Mouse (Mus musculus) lung, embryonic 14.5 days (tissue): ENCODE results near the gene Elp5. TPM values are rescaled to one million over a fixed set of nuclear protein-coding genes. Genes with fewer than 3 reads are reported as not detected.

Source experiments
- ATAC-seq: fragments of 200-750 bp; cut with Nextera tagmentation; 2 replicates; pipeline ENCODE4 v1.8.0; 2017; ENCODE audit warnings: mild to moderate bottlenecking, moderate TSS enrichment, moderate library complexity; ENCODE audit not compliant: insufficient read depth
- DNase-seq: peaks from one replicate; pipeline ENCODE4 v3.0.0-alpha.2; 2015
- H3K27ac ChIP-seq: fragments of 300-500 bp; sonication (generic); 2 replicates; pipeline ENCODE4 v1.5.1; 2014; ENCODE audit warnings: low read depth, mild to moderate bottlenecking, moderate library complexity
- H3K27me3 ChIP-seq: fragments of 300-500 bp; sonication (generic); 2 replicates; pipeline ENCODE4 v1.6.1; 2014; ENCODE audit warnings: low read length, control low read depth; ENCODE audit not compliant: insufficient read depth
- H3K36me3 ChIP-seq: fragments of 300-500 bp; sonication (generic); 2 replicates; pipeline ENCODE4 v1.6.1; 2014; ENCODE audit warnings: control low read depth; ENCODE audit not compliant: insufficient read depth
- H3K4me1 ChIP-seq: fragments of 300-500 bp; sonication (generic); 2 replicates; pipeline ENCODE4 v1.6.1; 2014; ENCODE audit warnings: antibody characterized with exemption, control low read depth; ENCODE audit not compliant: insufficient read depth
- H3K4me2 ChIP-seq: fragments of 300-500 bp; sonication (generic); 2 replicates; pipeline ENCODE4 v1.6.1; 2014; ENCODE audit warnings: mild to moderate bottlenecking
- H3K4me3 ChIP-seq: fragments of 300-500 bp; sonication (generic); 2 replicates; pipeline ENCODE4 v1.5.1; 2014; ENCODE audit warnings: low read depth, low read length
- H3K9ac ChIP-seq: fragments of 300-500 bp; sonication (generic); 2 replicates; pipeline ENCODE4 v1.6.1; 2014
- H3K9me3 ChIP-seq: fragments of 300-500 bp; sonication (generic); 2 replicates; pipeline ENCODE4 v1.6.1; 2016; ENCODE audit warnings: low read depth, low read length, control low read depth
- CTCF ChIP-seq: IDR thresholded peaks from 2 replicates; pipeline ENCODE4 v1.5.1; 2016; ENCODE audit warnings: antibody characterized with exemption, low read depth
- WGBS: fragments of 180-500 bp; shearing (Covaris S2); extraction: QIAGEN DNeasy Blood & Tissue Kit; methylation state at CpG from one replicate; pipeline ENCODE4 v1.1.7; 2014; 5-methylcytosine and 5-hydroxymethylcytosine counted together
- polyA plus RNA-seq: library from polyadenylated mRNA; unstranded; fragments of >200 nt; fragmentation: Nextera tagmentation; extraction: Ambion mirVana; gene quantifications from 2 replicates; pipeline ENCODE4 v1.2.1, GENCODE M21; 2014

Gene Elp5
- polyA plus RNA-seq, 1 experiment from 2014 or later = 113 TPM

DNA sequence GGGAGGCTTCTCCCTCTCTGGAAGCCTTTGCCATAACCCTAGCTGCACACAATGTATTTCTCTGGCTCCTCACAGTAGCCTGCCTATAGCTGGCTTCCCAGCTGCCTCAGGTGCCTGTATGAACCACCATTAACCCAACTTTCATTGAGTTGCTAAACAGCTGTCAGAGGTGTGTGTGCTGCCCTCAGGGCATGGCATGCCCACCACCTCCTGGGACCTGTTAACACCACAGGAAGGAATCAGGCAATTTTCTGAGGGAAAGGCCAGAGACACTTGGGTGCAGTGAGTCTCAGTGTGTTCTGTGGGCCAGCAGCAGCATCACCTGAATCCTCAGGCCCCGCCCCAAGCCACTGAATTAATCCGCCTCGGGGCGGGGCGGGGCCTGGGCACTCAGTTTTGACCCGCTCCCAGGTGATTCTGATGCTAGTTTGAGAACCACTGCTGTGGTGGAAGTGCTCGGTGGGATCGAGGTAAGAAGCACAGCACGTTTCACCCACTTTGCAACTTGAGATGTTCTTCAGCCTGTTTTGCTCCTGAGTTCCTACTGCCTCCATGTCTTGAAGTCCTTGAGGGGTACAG, 43.8 kb downstream of the Elp5 start:
- H3K4me3 ChIP-seq = no peak overlapping the region
- DNase-seq (no peak), ATAC-seq (no peak)
- no peak overlapping the region for H3K27ac ChIP-seq
- WGBS = 26% methylated on average over 9 of the region's 9 CpGs
- H3K36me3 ChIP-seq = peaks cover 12% of the 10 kb centered on the region; the same call in 1 of the 2 replicates
- H3K4me2 ChIP-seq = no peak overlapping the region
- H3K9me3 ChIP-seq = no peaks in the 10 kb centered on the region
- H3K4me1 ChIP-seq = peaks cover 6% of the 10 kb centered on the region; the same call in 1 of the 2 replicates
- H3K27me3 ChIP-seq = peaks cover 28% of the 10 kb centered on the region
- H3K9ac ChIP-seq = no peak overlapping the region
- TF ChIP-seq CTCF = no peak

DNA sequence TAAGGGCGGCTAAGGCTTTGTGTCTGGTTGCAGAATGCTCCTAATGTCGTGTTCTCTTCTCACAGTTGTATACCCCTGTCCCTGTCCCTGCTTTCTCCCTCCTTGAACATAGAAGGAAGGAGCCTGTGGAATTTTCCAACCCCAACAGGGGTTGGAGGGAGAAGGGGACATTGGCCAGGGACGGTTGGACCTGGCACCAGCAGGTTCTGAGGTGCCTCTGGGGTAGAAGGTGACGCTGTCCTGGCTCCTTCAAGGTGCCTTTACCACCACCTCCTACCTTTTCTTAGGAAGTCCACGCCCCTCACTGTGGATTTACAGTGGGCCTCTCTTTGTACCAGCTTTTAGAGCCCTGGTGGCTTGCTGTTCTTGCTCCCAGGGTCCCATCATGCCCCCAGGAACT, 44.5 kb downstream of the Elp5 start:
- 73% methylated on average over 5 of the region's 5 CpGs for WGBS
- H3K9ac ChIP-seq = no peak overlapping the region
- no peak overlapping the region for H3K4me2 ChIP-seq
- peaks cover 28% of the 10 kb centered on the region for H3K27me3 ChIP-seq
- no peak for DNase-seq
- no peak overlapping the region for H3K27ac ChIP-seq
- no peaks in the 10 kb centered on the region for H3K9me3 ChIP-seq
- TF ChIP-seq CTCF = no peak
- no peak overlapping the region for H3K4me3 ChIP-seq
- H3K36me3 ChIP-seq = peaks cover 9% of the 10 kb centered on the region; the same call in 1 of the 2 replicates
- H3K4me1 ChIP-seq = peaks cover 6% of the 10 kb centered on the region; the same call in 1 of the 2 replicates
- ATAC-seq = no peak

DNA sequence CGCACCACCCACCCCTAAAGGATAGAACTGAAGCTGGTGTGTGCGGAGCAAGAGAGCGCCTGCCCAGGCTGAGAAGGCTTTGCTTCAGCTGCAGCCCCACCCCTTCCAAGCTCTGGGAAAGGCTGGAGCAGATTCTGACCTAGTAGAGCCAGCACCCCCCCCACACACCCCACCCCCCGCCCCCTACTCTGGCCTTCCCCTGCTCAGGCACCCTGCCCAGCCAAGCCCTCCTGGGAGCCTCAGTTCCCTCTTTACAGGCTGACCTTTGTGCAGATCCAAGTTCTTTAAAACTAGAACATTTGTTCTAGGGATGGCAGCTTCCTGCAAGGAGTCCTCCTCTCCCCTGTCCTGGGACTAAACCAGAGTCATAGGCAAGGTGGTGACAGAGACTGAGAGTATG, 44.9 kb downstream of the Elp5 start:
- 28% methylated on average over 4 of the region's 4 CpGs for WGBS
- Histone ChIP-seq H3K4me3 (no peak overlapping the region), H3K9ac (no peak overlapping the region), H3K9me3 (no peaks in the 10 kb centered on the region), H3K36me3 (0 out of 2 replicates have a peak, but pooled peaks cover 5% of the 10 kb centered on the region), H3K4me2 (peak overlapping the region; percentile 99; the same call in 1 of the 2 replicates), H3K4me1 (peaks cover 6% of the 10 kb centered on the region; the same call in 1 of the 2 replicates), H3K27me3 (peaks cover 28% of the 10 kb centered on the region), H3K27ac (no peak overlapping the region)
- no peak for TF ChIP-seq CTCF
- ATAC-seq (no peak), DNase-seq (no peak)

DNA sequence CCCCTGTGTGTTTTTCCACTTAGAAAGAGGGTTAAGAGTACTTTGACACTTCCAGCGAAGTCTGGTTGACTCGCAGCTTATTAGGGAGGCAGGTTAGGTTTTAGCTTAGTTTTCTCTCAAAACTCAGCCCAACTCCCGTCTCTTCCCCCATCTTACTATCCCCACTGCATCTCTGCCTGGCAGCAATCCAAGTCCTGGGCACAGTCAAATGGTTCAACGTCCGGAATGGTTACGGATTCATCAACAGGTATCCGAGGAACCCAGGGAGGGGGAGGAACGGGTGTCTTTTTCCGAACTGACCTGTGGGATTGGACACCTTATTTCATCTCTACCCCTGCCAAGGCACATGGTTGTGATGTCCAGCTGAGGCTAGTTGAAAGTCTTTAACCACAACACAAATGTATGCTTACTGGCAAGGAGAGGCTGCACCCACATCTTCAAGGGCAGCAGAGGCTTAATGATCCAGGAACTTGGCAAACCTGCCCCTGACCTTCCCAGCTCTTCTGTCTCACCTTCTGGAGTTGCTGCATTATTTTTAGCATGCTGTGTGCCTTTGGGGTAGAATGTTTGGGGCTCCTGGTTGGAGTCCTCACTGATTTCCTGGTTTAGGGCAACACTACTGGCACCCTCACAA, 45.5 kb downstream of the Elp5 start:
- TF ChIP-seq CTCF = no peak
- Histone ChIP-seq H3K27me3 (peaks cover 28% of the 10 kb centered on the region), H3K9ac (no peak overlapping the region), H3K9me3 (no peaks in the 10 kb centered on the region), H3K27ac (no peak overlapping the region), H3K4me2 (peak overlapping the region; percentile 99), H3K36me3 (0 out of 2 replicates have a peak, but pooled peaks cover under 1% of the 10 kb centered on the region), H3K4me3 (peak overlapping the region; percentile 54; the same call in 1 of the 2 replicates), H3K4me1 (peaks cover 6% of the 10 kb centered on the region; the same call in 1 of the 2 replicates)
- WGBS = 33% methylated on average over 9 of the region's 9 CpGs
- ATAC-seq = no peak
- DNase-seq = no peak

- Histone ChIP-seq H3K4me3 (peak overlapping the region; percentile 54), H3K9ac (peak overlapping the region; percentile 58), H3K4me2 (peak overlapping the region; percentile 99), H3K27me3 (peaks cover 28% of the 10 kb centered on the region), H3K9me3 (no peaks in the 10 kb centered on the region), H3K27ac (no peak overlapping the region), H3K4me1 (peaks cover 6% of the 10 kb centered on the region; the same call in 1 of the 2 replicates), H3K36me3 (no peaks in the 10 kb centered on the region)
- TF ChIP-seq CTCF = no peak
- DNase-seq = peak; percentile 39
- WGBS = 1% methylated on average over 30 of the region's 30 CpGs
- ATAC-seq = no peak
Measured at GRCm38 (mm10) chr11:69936156-69936555, 46.2 kb downstream of the Elp5 start.

DNA sequence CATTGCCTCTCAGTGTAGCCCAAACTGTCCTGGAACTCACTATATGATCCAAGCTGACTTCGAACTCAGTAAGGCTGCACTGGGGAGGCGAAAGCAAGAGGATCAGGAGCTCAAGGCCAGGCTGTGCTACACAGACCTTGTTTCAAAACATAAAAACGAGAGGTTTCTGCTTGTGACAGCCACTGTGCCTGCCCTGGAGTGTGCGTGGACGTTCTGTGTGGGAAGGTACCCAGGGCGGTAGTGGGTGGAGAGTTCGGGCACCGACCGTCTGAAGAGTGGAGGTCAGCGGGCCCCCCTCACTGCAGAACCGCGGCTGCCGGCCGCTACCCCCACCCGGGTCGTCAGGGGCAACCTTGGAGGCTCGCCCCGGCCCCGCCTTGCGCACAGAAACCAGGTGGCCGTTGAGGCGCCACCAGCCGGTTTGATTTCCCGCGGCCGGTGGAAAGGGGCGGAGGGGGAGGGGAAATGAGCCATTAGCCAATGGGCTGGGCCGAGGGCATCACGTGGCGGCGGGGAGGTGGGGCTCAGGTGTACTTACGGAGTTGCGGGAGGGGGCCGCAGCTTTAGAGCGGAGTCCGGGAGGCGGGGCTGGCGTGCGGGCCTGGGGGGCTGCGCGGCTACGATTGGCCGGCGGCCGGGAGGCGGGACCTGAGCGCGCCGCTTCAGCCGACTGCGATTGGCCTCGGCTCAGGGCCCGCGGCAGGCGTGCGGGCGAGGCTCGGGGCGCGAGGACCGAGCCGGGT, 47.0 kb downstream of the Elp5 start, which contains the start of gene Ybx2:
Gene Ybx2, plus strand, starts transcription at position 660 of the 743 bp plus-strand sequence.
- DNase-seq (peak; percentile 88), ATAC-seq (peak; percentile 79)
- Histone ChIP-seq H3K9ac (peak within 1 kb of the TSS; percentile 58), H3K27ac (peak within 1 kb of the TSS; percentile 24; the same call in 1 of the 2 replicates), H3K4me3 (peak within 1 kb of the TSS; percentile 54), H3K4me2 (peak within 1 kb of the TSS; percentile 99), H3K9me3 (no peaks in the 10 kb centered on the region), H3K4me1 (peaks cover 6% of the 10 kb centered on the region; the same call in 1 of the 2 replicates), H3K27me3 (peaks cover 28% of the 10 kb centered on the region), H3K36me3 (no peaks in the 10 kb centered on the region)
- WGBS = 2% methylated on average over 35 of the region's 62 CpGs
- no peak for TF ChIP-seq CTCF
